Mouse (Mus musculus): ENCODE measurements around the gene Ankrd13d. TPM values are rescaled to one million over a fixed set of nuclear protein-coding genes. Genes with fewer than 3 reads are reported as not detected.

Gene Ankrd13d
- total RNA-seq, 2 experiments from 2014 or later: 68.7 to 75.0 TPM

GRCm38 (mm10) chr19:4283653-4284052, 716 bp upstream of the Ankrd13d start:
- peak overlapping the region; percentile 84 for H3K4me3 ChIP-seq
- no peak for TF ChIP-seq CTCF (IDR thresholded peaks at IDR 0.05)
- intact Hi-C loops (cut with DNase I): loop anchor here (1.0 kb wide), 1 partner anchor 23 kb away; the partner anchor contains the start of gene Grk2
- no peak for DNase-seq (ENCODE audit: extremely low spot score in 1 of 2, low spot score in 2 of 2)
- peak overlapping the region; percentile 89 for H3K27ac ChIP-seq

- no peak overlapping the region for H3K27ac ChIP-seq
- no peak for DNase-seq (ENCODE audit: extremely low spot score in 1 of 2, low spot score in 2 of 2)
- intact Hi-C loops (cut with DNase I): no loop called here
- no peak for TF ChIP-seq CTCF (IDR thresholded peaks at IDR 0.05)
- no peak overlapping the region for H3K4me3 ChIP-seq
Measured at GRCm38 (mm10) chr19:4280425-4280824, 2.5 kb downstream of the Ankrd13d start.

- intact Hi-C loops (cut with DNase I): no loop called here
- H3K27ac ChIP-seq: no peak overlapping the region
Measured at GRCm38 (mm10) chr19:4279487-4279886, 3.5 kb downstream of the Ankrd13d start.

GRCm38 (mm10) chr19:4270972-4271371, 12.0 kb downstream of the Ankrd13d start:
- intact Hi-C loops (cut with DNase I): no loop called here
- Histone ChIP-seq H3K4me3 (no peak overlapping the region), H3K27ac (no peak overlapping the region)
- DNase-seq (ENCODE audit: extremely low spot score in 1 of 2, low spot score in 2 of 2): no peak
- no peak for TF ChIP-seq CTCF (IDR thresholded peaks at IDR 0.05)

More at GRCm38 (mm10) chr19:4279487-4279886, 3.5 kb downstream of the Ankrd13d start:
- no peak overlapping the region for H3K4me3 ChIP-seq
- DNase-seq (ENCODE audit: extremely low spot score in 1 of 2, low spot score in 2 of 2): no peak
- peak; percentile 29 for TF ChIP-seq CTCF (IDR thresholded peaks at IDR 0.05)

GRCm38 (mm10) chr19:4270187-4270586, 12.8 kb downstream of the Ankrd13d start:
- no peak overlapping the region for H3K4me3 ChIP-seq

GRCm38 (mm10) chr19:4268566-4269361, 14.2 kb downstream of the Ankrd13d start, which contains the start of gene Ssh3:
Ssh3 (minus strand) TSS chr19:4269180.
- peak within 1 kb of the TSS; percentile 70 for H3K4me3 ChIP-seq
- intact Hi-C loops (cut with DNase I): no loop called here
- H3K27ac ChIP-seq: peak within 1 kb of the TSS; percentile 86
- no peak; the same call in 1 of the 2 replicates for TF ChIP-seq CTCF (IDR thresholded peaks at IDR 0.05)
- DNase-seq (ENCODE audit: extremely low spot score in 1 of 2, low spot score in 2 of 2): peak; percentile 68 to 72

More at GRCm38 (mm10) chr19:4270187-4270586, 12.8 kb downstream of the Ankrd13d start:
- no peak for DNase-seq (ENCODE audit: extremely low spot score in 1 of 2, low spot score in 2 of 2)
- intact Hi-C loops (cut with DNase I): no loop called here
- no peak overlapping the region for H3K27ac ChIP-seq
- TF ChIP-seq CTCF (IDR thresholded peaks at IDR 0.05): no peak

- Histone ChIP-seq H3K27ac (no peak overlapping the region), H3K4me3 (no peak overlapping the region)
- intact Hi-C loops (cut with DNase I): no loop called here
- TF ChIP-seq CTCF (IDR thresholded peaks at IDR 0.05): no peak; the same call in 1 of the 2 replicates
- no peak for DNase-seq (ENCODE audit: extremely low spot score in 1 of 2, low spot score in 2 of 2)
Measured at GRCm38 (mm10) chr19:4265956-4266355, 17.0 kb downstream of the Ankrd13d start.

GRCm38 (mm10) chr19:4264171-4264780, 18.7 kb downstream of the Ankrd13d start:
- Histone ChIP-seq H3K4me3 (no peak overlapping the region), H3K27ac (no peak overlapping the region)
- intact Hi-C loops (cut with DNase I): no loop called here
- no peak for TF ChIP-seq CTCF (IDR thresholded peaks at IDR 0.05)
- no peak for DNase-seq (ENCODE audit: extremely low spot score in 1 of 2, low spot score in 2 of 2)

- no peak overlapping the region for H3K4me3 ChIP-seq
- no peak overlapping the region for H3K27ac ChIP-seq
- no peak for TF ChIP-seq CTCF (IDR thresholded peaks at IDR 0.05)
- no peak for DNase-seq (ENCODE audit: extremely low spot score in 1 of 2, low spot score in 2 of 2)
- intact Hi-C loops (cut with DNase I): no loop called here
Measured at GRCm38 (mm10) chr19:4263702-4264101, 19.2 kb downstream of the Ankrd13d start.

- no peak for TF ChIP-seq CTCF (IDR thresholded peaks at IDR 0.05)
- no peak overlapping the region for H3K4me3 ChIP-seq
- no peak for DNase-seq (ENCODE audit: extremely low spot score in 1 of 2, low spot score in 2 of 2)
- intact Hi-C loops (cut with DNase I): no loop called here
- no peak overlapping the region for H3K27ac ChIP-seq
Measured at GRCm38 (mm10) chr19:4262756-4263155, 20.2 kb downstream of the Ankrd13d start.

- intact Hi-C loops (cut with DNase I): no loop called here
- Histone ChIP-seq H3K4me3 (no peak overlapping the region), H3K27ac (no peak overlapping the region)
- DNase-seq (ENCODE audit: extremely low spot score in 1 of 2, low spot score in 2 of 2): no peak
- peak; percentile 11; the same call in 1 of the 2 replicates for TF ChIP-seq CTCF (IDR thresholded peaks at IDR 0.05)
Measured at GRCm38 (mm10) chr19:4261038-4261698, 21.8 kb downstream of the Ankrd13d start.

- Histone ChIP-seq H3K4me3 (peak overlapping the region; percentile 74), H3K27ac (peak overlapping the region; percentile 91)
- no peak for DNase-seq (ENCODE audit: extremely low spot score in 1 of 2, low spot score in 2 of 2)
- no peak for TF ChIP-seq CTCF (IDR thresholded peaks at IDR 0.05)
- intact Hi-C loops (cut with DNase I): loop anchor here (1.0 to 10.0 kb wide), 3 partner anchors 48 to 157 kb away; partner anchors contain the start of gene Grk2
Measured at GRCm38 (mm10) chr19:4257897-4258252, 25.1 kb downstream of the Ankrd13d start.

Data from left cerebral cortex, adult 2 months (tissue).